Mouse (Mus musculus): ENCODE data around the gene Rgl3.

GRCm38 (mm10) chr9:21950322-21950721, 38.9 kb downstream of the Rgl3 start:
- TF ChIP-seq POLR2A (IDR thresholded peaks at IDR 0.05; ENCODE audit: extremely low read depth, insufficient read depth, low read length) (no peak), CTCF (IDR thresholded peaks at IDR 0.05; ENCODE audit: low read depth, low read length) (peak; percentile 57)
